ENCODE assay signal across 8 mouse cellular contexts in the genomic region with DNA sequence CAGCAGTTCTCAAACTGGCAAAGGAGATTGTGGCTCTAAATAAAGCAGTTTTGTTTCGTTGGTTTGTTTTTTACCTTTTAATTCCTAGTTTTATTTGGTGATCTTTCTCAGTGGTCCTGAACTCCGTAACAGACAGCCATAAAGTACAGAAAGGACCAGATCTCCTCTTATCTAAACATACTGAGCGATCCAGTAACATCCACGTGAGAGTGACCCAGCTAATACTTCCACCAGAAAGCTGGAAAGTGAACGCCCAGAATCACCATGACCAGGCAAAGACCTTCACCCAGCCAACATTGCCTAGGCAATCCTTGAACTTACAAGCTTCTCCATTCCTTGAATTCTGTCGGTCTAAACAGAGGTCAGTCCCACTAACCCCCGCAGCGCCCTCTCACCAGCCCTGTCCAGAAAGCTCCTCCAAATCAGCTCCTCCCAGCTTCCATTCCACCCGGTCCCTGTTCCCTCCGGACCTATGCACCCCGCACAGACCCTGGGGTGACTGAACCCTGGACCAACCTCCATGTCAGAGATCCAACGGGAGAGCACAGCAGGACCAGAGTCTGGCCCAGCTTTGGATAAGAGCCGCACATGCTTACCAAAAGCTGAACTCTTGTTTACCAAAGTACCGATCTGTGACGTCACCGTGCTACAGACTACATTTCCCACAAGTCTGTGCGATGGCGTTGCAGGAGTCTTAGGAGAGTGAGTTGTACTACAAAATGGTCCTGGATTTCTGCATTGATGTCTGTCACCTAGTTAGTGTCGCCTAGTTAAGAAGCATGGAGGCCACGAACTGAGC. TPM values are rescaled to one million over a fixed set of nuclear protein-coding genes. Genes with fewer than 3 reads are reported as not detected.
DNase-seq lines count a peak whose midpoint lies in the region; ATAC-seq lines count a peak whose summit lies in the region.

A gene (minus strand): TSS at position 634 of the 799 bp plus-strand sequence.

- peak within 1 kb of the TSS; percentile 78 for H3K4me2 ChIP-seq in heart, embryonic 13.5 days
- peak within 1 kb of the TSS; percentile 77 for H3K4me2 ChIP-seq in liver, embryonic 12.5 days
- peak within 1 kb of the TSS; percentile 53 for H3K4me2 ChIP-seq in stomach, embryonic 15.5 days

- peak within 1 kb of the TSS; percentile 77 for H3K4me3 ChIP-seq in brown adipose tissue, adult 24 weeks (ENCODE audit: insufficient read depth, low read depth, low read length)
- H3K4me3 ChIP-seq in heart, embryonic 13.5 days: peak within 1 kb of the TSS; percentile 74
- peak within 1 kb of the TSS; percentile 73 for H3K4me3 ChIP-seq in liver, embryonic 12.5 days
- H3K4me3 ChIP-seq in stomach, embryonic 15.5 days (replicated peaks): peak within 1 kb of the TSS; percentile 66

- H3K9me3 ChIP-seq in heart, embryonic 13.5 days: no peaks in the 10 kb centered on the region
- no peaks in the 10 kb centered on the region for H3K9me3 ChIP-seq in liver, embryonic 12.5 days (replicated peaks)
- no peaks in the 10 kb centered on the region for H3K9me3 ChIP-seq in stomach, embryonic 15.5 days

- DNase-seq in CD4-positive, CD25-positive, alpha-beta regulatory T cell, adult 2 months (ENCODE audit: low read depth, low spot score): peak; percentile 94
- peak; percentile 40 for DNase-seq in fat pad, adult 2 months (ENCODE audit: extremely low read depth, low read depth, low spot score)
- peak; percentile 92 for DNase-seq in kidney, postnatal 10 days
- DNase-seq in natural killer cell, adult 2 months (ENCODE audit: low spot score in 2 of 2): peak; percentile 83 to 84

- 3% methylated on average over 20 of the region's 20 CpGs for WGBS in heart, embryonic 13.5 days
- WGBS in liver, embryonic 12.5 days (ENCODE audit: insufficient replicate concordance): 2% methylated on average over 20 of the region's 20 CpGs
- 4% methylated on average over 20 of the region's 20 CpGs for WGBS in stomach, embryonic 15.5 days

- H3K27me3 ChIP-seq in heart, embryonic 13.5 days (replicated peaks): no peaks in the 10 kb centered on the region
- H3K27me3 ChIP-seq in liver, embryonic 12.5 days (replicated peaks): no peaks in the 10 kb centered on the region
- no peaks in the 10 kb centered on the region for H3K27me3 ChIP-seq in stomach, embryonic 15.5 days (replicated peaks)

- H3K36me3 ChIP-seq in heart, embryonic 13.5 days: peaks cover 20% of the 10 kb centered on the region
- H3K36me3 ChIP-seq in liver, embryonic 12.5 days: peaks cover 9% of the 10 kb centered on the region; the same call in 1 of the 2 replicates
- H3K36me3 ChIP-seq in stomach, embryonic 15.5 days: no peaks in the 10 kb centered on the region

- peak within 1 kb of the TSS; percentile 80 for H3K27ac ChIP-seq in brown adipose tissue, adult 24 weeks (replicated peaks; ENCODE audit: low read depth, low read length)
- H3K27ac ChIP-seq in heart, embryonic 13.5 days (replicated peaks): peak within 1 kb of the TSS; percentile 78
- H3K27ac ChIP-seq in liver, embryonic 12.5 days: peak within 1 kb of the TSS; percentile 84
- peak within 1 kb of the TSS; percentile 6; the same call in 1 of the 2 replicates for H3K27ac ChIP-seq in stomach, embryonic 15.5 days

- peak within 1 kb of the TSS; percentile 82 for H3K9ac ChIP-seq in heart, embryonic 13.5 days
- H3K9ac ChIP-seq in liver, embryonic 12.5 days: peak within 1 kb of the TSS; percentile 80
- peak within 1 kb of the TSS; percentile 43 for H3K9ac ChIP-seq in stomach, embryonic 15.5 days

- no peaks in the 10 kb centered on the region for H3K4me1 ChIP-seq in brown adipose tissue, adult 24 weeks (ENCODE audit: control insufficient read depth, insufficient read depth, insufficient read length, low read length)
- peaks cover 9% of the 10 kb centered on the region for H3K4me1 ChIP-seq in heart, embryonic 13.5 days
- H3K4me1 ChIP-seq in liver, embryonic 12.5 days: peaks cover 9% of the 10 kb centered on the region
- H3K4me1 ChIP-seq in stomach, embryonic 15.5 days: no peaks in the 10 kb centered on the region

- ATAC-seq in heart, embryonic 13.5 days (ENCODE audit: extremely low read depth, insufficient number of reproducible peaks, low FRiP score, low TSS enrichment): peak; percentile 90
- peak; percentile 94 for ATAC-seq in liver, embryonic 12.5 days
- peak; percentile 93 for ATAC-seq in stomach, embryonic 15.5 days (ENCODE audit: insufficient read depth, low FRiP score, low read depth)

RNA-seq across cellular contexts. Expression of the gene that starts here (rescaled TPM):
- 6.2 and 10.3 TPM in 2 replicates for polyA plus RNA-seq in brown adipose tissue, adult 24 weeks (2012; ENCODE audit: insufficient read depth, insufficient read length, missing spikeins)
- 1.8 and 2.4 TPM in 2 replicates for polyA plus RNA-seq in heart, embryonic 13.5 days (2015; fragmentation: Nextera tagmentation; extraction: Ambion mirVana)
- 1.9 and 3.3 TPM in 2 replicates for polyA plus RNA-seq in liver, embryonic 12.5 days (2016; fragmentation: Nextera tagmentation; extraction: Ambion mirVana)
- polyA plus RNA-seq in stomach, embryonic 15.5 days (2015; fragmentation: Nextera tagmentation; extraction: Ambion mirVana): 2.8 and 3.4 TPM in 2 replicates

Comparison
In these comparisons a context has a peak if more than half of its experiments do, and no peak if none do; other contexts are left out.
1. Peak in every context shown above with its lines: DNase-seq, ATAC-seq, H3K4me3 ChIP-seq and H3K27ac ChIP-seq.
2. DNase-seq: peak in every context shown above with its lines; median percentile 94 in CD4-positive, CD25-positive, alpha-beta regulatory T cell, adult 2 months; 92 in kidney, postnatal 10 days; 84 in natural killer cell, adult 2 months; 40 in fat pad, adult 2 months.
3. H3K27ac ChIP-seq: peak in every context shown above with its lines; median percentile 84 in liver, embryonic 12.5 days; 80 in brown adipose tissue, adult 24 weeks; 78 in heart, embryonic 13.5 days; 6 in stomach, embryonic 15.5 days.